8 mouse cellular contexts compared by ENCODE assay signal in the genomic region with DNA sequence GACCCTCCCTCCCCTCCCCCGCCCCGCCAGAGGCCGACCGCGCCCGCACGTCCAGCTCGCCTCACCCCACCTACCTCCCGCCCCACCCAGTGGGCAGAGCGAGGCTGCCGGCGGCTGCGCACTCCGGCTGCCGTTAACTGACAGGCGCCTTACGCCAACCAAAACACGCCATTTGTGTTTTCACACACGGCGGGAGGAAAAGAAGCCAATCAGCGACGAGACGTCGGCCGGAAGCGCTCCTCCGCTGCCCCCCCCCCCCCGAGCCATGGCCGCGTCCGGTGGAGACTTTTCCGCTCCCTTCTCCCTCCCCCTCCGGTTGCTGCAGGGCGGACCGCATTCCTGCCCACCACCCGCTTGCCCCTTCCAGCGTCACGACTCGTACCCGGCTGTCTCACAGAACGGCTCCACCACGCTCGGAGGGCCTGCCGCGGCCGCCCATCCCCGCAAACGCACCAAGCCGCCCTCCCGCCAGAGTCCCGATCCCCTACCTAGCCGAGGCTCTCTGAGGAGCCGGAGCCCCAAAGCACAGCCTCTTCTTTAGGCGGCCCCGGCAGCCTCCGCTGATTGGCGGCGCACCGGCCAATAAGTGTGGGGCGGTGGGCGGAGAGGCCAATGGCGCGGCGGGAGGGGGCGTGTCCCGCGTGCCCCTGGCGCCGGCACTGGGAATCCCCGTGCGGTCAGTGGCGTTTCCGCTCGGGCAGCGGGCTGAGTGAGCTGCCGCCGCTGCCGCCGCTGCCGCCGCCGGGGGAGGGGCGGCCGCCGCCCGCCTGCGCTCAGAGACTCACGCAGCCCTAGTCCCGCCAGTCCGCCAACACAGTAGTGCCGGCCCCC. TPM values are rescaled to one million over a fixed set of nuclear protein-coding genes. Genes with fewer than 3 reads are reported as not detected.
DNase-seq lines count a peak whose midpoint lies in the region; ATAC-seq lines count a peak whose summit lies in the region.

TSS of gene Setd5 (plus strand) at position 680 of the 831 bp plus-strand sequence.

- peak; percentile 98 for DNase-seq in adipocyte (ENCODE audit: low spot score)
- peak; percentile 98 for DNase-seq in embryo, embryonic 10 days (ENCODE audit: low spot score)
- peak; percentile 99 for DNase-seq in gastrocnemius, postnatal 10 days
- peak; percentile 97 for DNase-seq in induced T-regulatory cell, adult 2 months (ENCODE audit: low read depth)
- DNase-seq in left cerebral cortex, adult 9 months (ENCODE audit: low spot score in 2 of 2): peak; percentile 94 to 96
- peak; percentile 98 for DNase-seq in right cerebral cortex, postnatal 14 days
- peak; percentile 97 to 98 for DNase-seq in urinary bladder, postnatal 36 days (ENCODE audit: low spot score in 2 of 2)

- peak; percentile 59 for ATAC-seq in megakaryocyte progenitor cell, adult 5-6 weeks (replicated peaks; ENCODE audit: poor library complexity)

RNA-seq across cellular contexts. Expression of gene Setd5, which starts in this region (rescaled TPM):
- total RNA-seq in gastrocnemius, postnatal 10 days (2021): 10 to 100 TPM; 54.8 to 82.3 TPM
- total RNA-seq in megakaryocyte progenitor cell, adult 5-6 weeks (2015): 99.9 and 127 TPM in 2 replicates
- 48.3 and 73.6 TPM in 2 replicates for total RNA-seq in megakaryocyte progenitor cell, adult 5-6 weeks (2017)

Comparison
In these comparisons a context has a peak if more than half of its experiments do, and no peak if none do; other contexts are left out.
1. Peak in every context shown above with its lines: DNase-seq and ATAC-seq.